Mouse (Mus musculus) heart, postnatal 0 days (tissue): ENCODE data around the gene Psg16.

Experiments
- CTCF ChIP-seq: IDR thresholded peaks from 2 replicates; pipeline ENCODE4 v1.5.1; 2016; ENCODE audit warnings: antibody characterized with exemption, control low read depth, low read depth
- EP300 ChIP-seq: IDR thresholded peaks from 2 replicates; pipeline ENCODE4 v1.6.1; 2016; ENCODE audit warnings: antibody characterized with exemption, low read depth

- TF ChIP-seq EP300 (no peak), CTCF (no peak)
These were observed 8.2 kb upstream of the Psg16 start for GRCm38 (mm10) chr7:17065620-17066019.
